Mouse (Mus musculus) heart, postnatal 4 days (tissue): ENCODE results near the gene Gm5129. TPM values are rescaled to one million over a fixed set of nuclear protein-coding genes. Genes with fewer than 3 reads are reported as not detected.
A peak's percentile ranks its signal among the peaks of the same experiment; 100 is the strongest.
"Not testable (repeated sequence)": the region's sequence is repeated elsewhere in the genome, so short reads cannot be mapped to it uniquely, and the experiment has no call there.

ENCODE experiments used
- DNase-seq: peaks from one replicate; pipeline ENCODE4 v3.0.0; 2021
- total RNA-seq, 2 experiments: library from RNA; stranded (reverse); gene quantifications; 2 replicates each; pipeline ENCODE4 v1.2.3; 2021

Gene Gm5129
- total RNA-seq: not detected

GRCm38 (mm10) chr5:29735557-29736061 is at the start of gene Gm5129, which contains the start of gene Dnajb6:
Gm5129 (minus strand) TSS chr5:29735936.
Dnajb6 (plus strand) TSS chr5:29735688.
- DNase-seq: peak; percentile 97

GRCm38 (mm10) chr5:29784906-29785305 is 49.2 kb upstream of the Gm5129 start:
- not testable (repeated sequence) for DNase-seq

GRCm38 (mm10) chr5:29782261-29782660 is 46.5 kb upstream of the Gm5129 start:
- DNase-seq: no peak

- DNase-seq: not testable (repeated sequence)
These were observed 44.0 kb upstream of the Gm5129 start for GRCm38 (mm10) chr5:29779733-29780132.

- no peak for DNase-seq
These were observed 42.3 kb upstream of the Gm5129 start for GRCm38 (mm10) chr5:29778029-29778428.

- DNase-seq: peak; percentile 42
These were observed 39.7 kb upstream of the Gm5129 start for GRCm38 (mm10) chr5:29775437-29775836.

- DNase-seq: no peak
These were observed 37.9 kb upstream of the Gm5129 start for GRCm38 (mm10) chr5:29773460-29774150.

- DNase-seq: peak; percentile 31
These were observed 37.1 kb upstream of the Gm5129 start for GRCm38 (mm10) chr5:29772651-29773330.

GRCm38 (mm10) chr5:29772038-29772437 is 36.3 kb upstream of the Gm5129 start:
- no peak for DNase-seq

- peak; percentile 35 for DNase-seq
These were observed 35.2 kb upstream of the Gm5129 start for GRCm38 (mm10) chr5:29770935-29771334.

GRCm38 (mm10) chr5:29759318-29759717 is 23.6 kb upstream of the Gm5129 start:
- DNase-seq: no peak

- DNase-seq: no peak
These were observed 17.2 kb upstream of the Gm5129 start for GRCm38 (mm10) chr5:29752894-29753293.

GRCm38 (mm10) chr5:29751306-29751705 is 15.6 kb upstream of the Gm5129 start:
- DNase-seq: peak; percentile 24

- no peak for DNase-seq
These were observed 11.9 kb upstream of the Gm5129 start for GRCm38 (mm10) chr5:29747661-29748060.

GRCm38 (mm10) chr5:29741093-29741492 is 5.4 kb upstream of the Gm5129 start:
- no peak for DNase-seq

GRCm38 (mm10) chr5:29740651-29741050 is 4.9 kb upstream of the Gm5129 start:
- DNase-seq: no peak

- no peak for DNase-seq
These were observed 2.3 kb upstream of the Gm5129 start for GRCm38 (mm10) chr5:29738076-29738475.

GRCm38 (mm10) chr5:29737471-29737870 is 1.7 kb upstream of the Gm5129 start:
- no peak for DNase-seq

- DNase-seq: no peak
These were observed 1.2 kb upstream of the Gm5129 start for GRCm38 (mm10) chr5:29736942-29737341.

GRCm38 (mm10) chr5:29736073-29736900 is 551 bp upstream of the Gm5129 start:
- peak; percentile 66 for DNase-seq

GRCm38 (mm10) chr5:29734831-29735510 is 765 bp downstream of the Gm5129 start:
- no peak for DNase-seq

GRCm38 (mm10) chr5:29726070-29726469 is 9.7 kb downstream of the Gm5129 start:
- not testable (repeated sequence) for DNase-seq
